17 mouse cellular contexts compared by ENCODE assay signal in the genomic region with DNA sequence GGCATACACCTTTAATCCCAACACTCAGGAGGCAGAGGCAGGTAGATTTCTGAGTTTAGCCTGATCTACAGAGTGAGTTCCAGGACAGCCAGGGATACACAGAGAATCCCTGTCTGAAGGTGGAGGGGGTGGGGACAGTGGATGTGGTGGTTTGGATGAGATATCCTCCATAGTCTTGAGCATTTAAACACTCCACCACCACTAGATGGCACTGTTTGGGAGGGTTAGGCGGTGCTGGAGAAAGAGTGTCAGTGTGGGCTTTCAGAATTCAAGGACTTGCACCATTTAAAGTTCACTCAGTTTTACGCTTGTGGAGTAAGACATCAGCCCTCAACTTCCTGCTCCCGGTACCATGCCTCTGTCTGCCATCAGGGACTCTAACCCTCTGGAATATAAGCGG. TPM values are rescaled to one million over a fixed set of nuclear protein-coding genes. Genes with fewer than 3 reads are reported as not detected.
A peak's percentile ranks its signal among the peaks of the same experiment; 100 is the strongest.
DNase-seq lines count a peak whose midpoint lies in the region; ATAC-seq and TF ChIP-seq lines count a peak whose summit lies in the region.
"Had no signal": no experiment of that assay in that cellular context is flagged by ENCODE, and none has a peak within 500 bp of the region (broad histone marks: within the 10 kb centered on the region; RNA-seq: fewer than 3 reads in every experiment).

No protein-coding gene starts in this region.

- no peak overlapping the region for H3K4me3 ChIP-seq in kidney, postnatal 0 days (replicated peaks; ENCODE audit: low read depth, low read length)
- H3K4me3 ChIP-seq: forebrain, embryonic 15.5 days; heart, embryonic 13.5 days; midbrain, embryonic 10.5 days had no signal

- H3K9me3 ChIP-seq in kidney, postnatal 0 days (replicated peaks; ENCODE audit: low read length): no peaks in the 10 kb centered on the region
- H3K9me3 ChIP-seq: forebrain, embryonic 15.5 days had no signal

- no peak overlapping the region for H3K4me2 ChIP-seq in kidney, postnatal 0 days (ENCODE audit: low read length)
- H3K4me2 ChIP-seq: forebrain, embryonic 15.5 days; heart, embryonic 13.5 days had no signal

- no peak overlapping the region for H3K9ac ChIP-seq in kidney, postnatal 0 days (ENCODE audit: low read depth, low read length)
- H3K9ac ChIP-seq: forebrain, embryonic 15.5 days; heart, embryonic 13.5 days had no signal

- H3K36me3 ChIP-seq in kidney, postnatal 0 days (ENCODE audit: insufficient read depth, low read length): no peaks in the 10 kb centered on the region
- H3K36me3 ChIP-seq: forebrain, embryonic 15.5 days; heart, embryonic 13.5 days; midbrain, embryonic 10.5 days had no signal

- no peaks in the 10 kb centered on the region for H3K4me1 ChIP-seq in kidney, postnatal 0 days (replicated peaks; ENCODE audit: insufficient read depth, low read length)

- no peak overlapping the region for H3K27ac ChIP-seq in kidney, postnatal 0 days
- H3K27ac ChIP-seq: forebrain, embryonic 15.5 days; heart, embryonic 13.5 days; midbrain, embryonic 10.5 days had no signal

- no peaks in the 10 kb centered on the region for H3K27me3 ChIP-seq in kidney, postnatal 0 days (ENCODE audit: insufficient read depth, low read length)
- H3K27me3 ChIP-seq: forebrain, embryonic 15.5 days; heart, embryonic 13.5 days had no signal

- peak; percentile 48 for TF ChIP-seq CTCF in kidney, postnatal 0 days (IDR thresholded peaks at IDR 0.05; ENCODE audit: low read depth)

- WGBS in kidney, postnatal 0 days: 93% methylated on average over 4 of the region's 4 CpGs

- ATAC-seq in kidney, postnatal 0 days (replicated peaks; ENCODE audit: low FRiP score, low read depth): no peak
- ATAC-seq: forebrain, embryonic 15.5 days had no signal

- no peak for DNase-seq in kidney, postnatal 0 days (ENCODE audit: low spot score)
- DNase-seq in kidney, adult 8-10 months: no peak
- DNase-seq in 3T3-L1 (ENCODE audit: low read depth, low spot score): peak; percentile 23
- DNase-seq in B cell, adult 2 months: peak; percentile 26 to 34
- peak; percentile 22 for DNase-seq in T-cell, adult 2 months (ENCODE audit: low spot score)
- DNase-seq in spleen, postnatal 14 days (ENCODE audit: low spot score in 2 of 2): no peak
- DNase-seq in gastrocnemius, postnatal 25 days: no peak
- DNase-seq: adrenal gland, adult 8-10 months; cerebellum, adult 8-10 months; embryo, embryonic 11 days; gastrocnemius, postnatal 10 days; kidney, adult 18-20 months; lung, adult 18-20 months; thymus, postnatal 14 days had no signal

RNA-seq across cellular contexts. Expression of a gene that starts 4.0 kb away (rescaled TPM):
- 9.1 and 9.5 TPM in 2 replicates for polyA plus RNA-seq in kidney, postnatal 0 days (2015; fragmentation: Nextera tagmentation; extraction: Ambion mirVana)
- total RNA-seq in gastrocnemius, postnatal 25 days (2021): 1 to 10 TPM; 6.1 to 8.1 TPM

RNA-seq across cellular contexts. Expression of a gene that starts 23.9 kb away (rescaled TPM):
- polyA plus RNA-seq in kidney, postnatal 0 days (2015; fragmentation: Nextera tagmentation; extraction: Ambion mirVana): 11.1 and 11.4 TPM in 2 replicates
- 1 to 10 TPM; 5.9 to 7.3 TPM for total RNA-seq in gastrocnemius, postnatal 25 days (2021)

RNA-seq across cellular contexts. Expression of a gene that starts 42.1 kb away (rescaled TPM):
- polyA plus RNA-seq in kidney, postnatal 0 days (2015; fragmentation: Nextera tagmentation; extraction: Ambion mirVana): 5.8 and 7.2 TPM in 2 replicates
- total RNA-seq in gastrocnemius, postnatal 25 days (2021): 10 to 100 TPM; 19.7 to 22.4 TPM

Comparison
In these comparisons a context has a peak if more than half of its experiments do, and no peak if none do; other contexts are left out.
1. DNase-seq: peak in 3T3-L1 (single experiment), B cell, adult 2 months (2 of 2) and T-cell, adult 2 months (single experiment); none in kidney, postnatal 0 days (single experiment), kidney, adult 8-10 months (0 of 2), spleen, postnatal 14 days (0 of 2) and gastrocnemius, postnatal 25 days (single experiment).